Mouse (Mus musculus) limb, embryonic 14.5 days (tissue): ENCODE results near the gene Zfyve21. TPM values are rescaled to one million over a fixed set of nuclear protein-coding genes. Genes with fewer than 3 reads are reported as not detected.

ENCODE experiments used
- ATAC-seq: fragments of 200-750 bp; cut with Nextera tagmentation; 2 replicates; pipeline ENCODE4 v1.8.0; 2017; ENCODE audit warnings: low read depth, moderate number of reproducible peaks, moderate TSS enrichment; ENCODE audit not compliant: low FRiP score
- DNase-seq: peaks from one replicate; pipeline ENCODE4 v3.0.0-alpha.2; 2015; ENCODE audit warnings: low spot score
- H3K27ac ChIP-seq: fragments of 300-500 bp; sonication (generic); replicated peaks from 2 replicates; pipeline ENCODE4 v1.5.1; 2014; ENCODE audit warnings: low read depth, mild to moderate bottlenecking, low read length, moderate library complexity, mixed read lengths
- H3K27me3 ChIP-seq: fragments of 300-500 bp; sonication (generic); 2 replicates; pipeline ENCODE4 v1.6.1; 2014; ENCODE audit warnings: low read length, mixed read lengths; ENCODE audit not compliant: control insufficient read depth, insufficient read depth
- H3K36me3 ChIP-seq: fragments of 300-500 bp; sonication (generic); 2 replicates; pipeline ENCODE4 v1.6.1; 2014; ENCODE audit warnings: mild to moderate bottlenecking, low read length, moderate library complexity, mixed read lengths; ENCODE audit not compliant: control insufficient read depth, insufficient read depth
- H3K4me1 ChIP-seq: fragments of 300-500 bp; sonication (generic); 2 replicates; pipeline ENCODE4 v1.6.1; 2014; ENCODE audit warnings: antibody characterized with exemption, low read length, mixed read lengths; ENCODE audit not compliant: control insufficient read depth, insufficient read depth
- H3K4me2 ChIP-seq: fragments of 300-500 bp; sonication (generic); replicated peaks from 2 replicates; pipeline ENCODE4 v1.6.1; 2014; ENCODE audit warnings: low read depth, mild to moderate bottlenecking, low read length, moderate library complexity; ENCODE audit not compliant: severe bottlenecking
- H3K4me3 ChIP-seq: fragments of 300-500 bp; sonication (generic); replicated peaks from 2 replicates; pipeline ENCODE4 v1.5.1; 2014; ENCODE audit warnings: low read length
- H3K9ac ChIP-seq: fragments of 300-500 bp; sonication (generic); 2 replicates; pipeline ENCODE4 v1.6.1; 2014; ENCODE audit warnings: mild to moderate bottlenecking, low read depth, low read length, moderate library complexity; ENCODE audit not compliant: severe bottlenecking
- H3K9me3 ChIP-seq: fragments of 300-500 bp; sonication (generic); 2 replicates; pipeline ENCODE4 v1.6.1; 2016; ENCODE audit warnings: low read length; ENCODE audit not compliant: control insufficient read depth
- POLR2A ChIP-seq: fragments of 200-500 bp; IDR thresholded peaks from 2 replicates; pipeline ENCODE4 v1.8.0; 2012; ENCODE audit warnings: inconsistent platforms, mild to moderate bottlenecking, moderate library complexity, borderline replicate concordance; ENCODE audit not compliant: insufficient read depth, insufficient read length; ENCODE audit errors: extremely low read depth
- WGBS: fragments of 180-500 bp; shearing (Covaris S2); extraction: QIAGEN DNeasy Blood & Tissue Kit; methylation state at CpG from one replicate; pipeline ENCODE4 v1.1.7; 2014; 5-methylcytosine and 5-hydroxymethylcytosine counted together
- polyA plus RNA-seq, 2 experiments: library from polyadenylated mRNA; depleted of rRNA in 1 of 2; stranded (reverse) in 1 of 2; unstranded in 1 of 2; fragments of >200 nt; fragmentation: Nextera tagmentation in 1 of 2; extraction: Ambion mirVana in 1 of 2; gene quantifications; 2 replicates each; pipeline versions ENCODE4 v1.2.1 to v1.2.3; 2012 to 2014

Zfyve21 gene
- polyA plus RNA-seq, 2 experiments: 102 to 119 TPM

- Histone ChIP-seq H3K4me1 (peaks cover 11% of the 10 kb centered on the region), H3K27me3 (no peaks in the 10 kb centered on the region), H3K9me3 (no peaks in the 10 kb centered on the region), H3K4me2 (no peak overlapping the region), H3K27ac (peak overlapping the region; percentile 43; the same call in 1 of the 2 replicates), H3K36me3 (peaks cover 37% of the 10 kb centered on the region), H3K9ac (no peak overlapping the region), H3K4me3 (no peak overlapping the region)
- WGBS: 57% methylated on average over 9 of the region's 9 CpGs
- DNase-seq: no peak
- ATAC-seq: no peak
- no peak for TF ChIP-seq POLR2A
Observed at GRCm38 (mm10) chr12:111769816-111770577, 44.0 kb upstream of the Zfyve21 start.

GRCm38 (mm10) chr12:111770651-111771050 lies 43.3 kb upstream of the Zfyve21 start:
- WGBS: 92% methylated on average over 10 of the region's 10 CpGs
- H3K27ac ChIP-seq: no peak overlapping the region
- H3K4me1 ChIP-seq: peaks cover 11% of the 10 kb centered on the region
- DNase-seq: no peak
- no peaks in the 10 kb centered on the region for H3K27me3 ChIP-seq
- no peaks in the 10 kb centered on the region for H3K9me3 ChIP-seq
- no peak overlapping the region for H3K4me2 ChIP-seq
- no peak for ATAC-seq
- no peak overlapping the region for H3K4me3 ChIP-seq
- peaks cover 44% of the 10 kb centered on the region for H3K36me3 ChIP-seq
- H3K9ac ChIP-seq: no peak overlapping the region
- TF ChIP-seq POLR2A: no peak

DNA sequence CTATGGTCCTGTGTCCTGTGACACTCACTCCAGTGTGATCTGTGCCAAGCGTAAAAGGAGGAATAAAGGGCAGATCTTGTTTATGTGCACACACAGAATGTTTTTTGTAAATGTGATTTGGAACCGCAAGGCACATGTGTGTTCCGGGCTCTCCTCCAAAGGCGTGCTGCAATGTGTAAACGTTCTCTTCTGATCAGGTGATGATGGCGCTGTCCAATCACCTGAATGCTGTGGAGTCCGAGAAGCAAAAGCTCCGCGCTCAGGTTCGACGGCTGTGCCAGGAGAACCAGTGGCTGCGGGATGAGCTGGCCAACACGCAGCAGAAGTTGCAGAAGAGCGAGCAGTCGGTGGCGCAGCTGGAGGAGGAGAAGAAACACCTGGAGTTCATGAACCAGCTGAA lies 39.8 kb upstream of the Zfyve21 start:
- 92% methylated on average over 16 of the region's 16 CpGs for WGBS
- no peak overlapping the region for H3K9ac ChIP-seq
- peaks cover 77% of the 10 kb centered on the region for H3K36me3 ChIP-seq
- DNase-seq: no peak
- TF ChIP-seq POLR2A: no peak
- no peak for ATAC-seq
- H3K4me1 ChIP-seq: peaks cover 7% of the 10 kb centered on the region
- H3K9me3 ChIP-seq: no peaks in the 10 kb centered on the region
- no peak overlapping the region for H3K4me2 ChIP-seq
- no peak overlapping the region for H3K27ac ChIP-seq
- H3K4me3 ChIP-seq: no peak overlapping the region
- no peaks in the 10 kb centered on the region for H3K27me3 ChIP-seq

DNA sequence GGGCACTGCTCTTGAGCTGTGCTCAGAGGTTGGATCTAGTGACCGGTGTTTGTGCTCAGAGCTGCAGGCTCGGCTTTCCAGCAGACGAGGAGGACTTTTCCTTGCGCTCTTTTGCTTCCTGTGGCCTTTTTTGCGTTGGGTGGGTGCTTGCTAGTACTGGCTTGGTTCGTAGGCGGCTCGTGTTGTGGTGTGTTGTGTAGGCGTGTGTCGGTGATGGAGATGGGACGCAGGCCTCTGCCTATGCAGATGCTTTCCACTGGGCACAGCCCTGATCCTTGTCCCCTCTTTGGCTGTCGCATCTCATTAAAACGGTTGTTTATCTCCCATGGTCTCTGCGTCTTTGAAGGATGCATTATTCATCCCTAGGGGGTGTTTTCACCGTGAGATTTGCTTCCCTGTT lies 39.1 kb upstream of the Zfyve21 start:
- no peaks in the 10 kb centered on the region for H3K9me3 ChIP-seq
- no peak overlapping the region for H3K27ac ChIP-seq
- H3K27me3 ChIP-seq: no peaks in the 10 kb centered on the region
- ATAC-seq: no peak
- H3K4me3 ChIP-seq: no peak overlapping the region
- no peak for TF ChIP-seq POLR2A
- H3K4me2 ChIP-seq: no peak overlapping the region
- 78% methylated on average over 15 of the region's 15 CpGs for WGBS
- DNase-seq: no peak
- H3K36me3 ChIP-seq: peaks cover 81% of the 10 kb centered on the region
- H3K4me1 ChIP-seq: peaks cover under 1% of the 10 kb centered on the region; the same call in 1 of the 2 replicates
- no peak overlapping the region for H3K9ac ChIP-seq

- H3K36me3 ChIP-seq: peaks cover 99% of the 10 kb centered on the region
- no peak overlapping the region for H3K4me2 ChIP-seq
- no peak overlapping the region for H3K4me3 ChIP-seq
- no peak for TF ChIP-seq POLR2A
- no peaks in the 10 kb centered on the region for H3K27me3 ChIP-seq
- H3K27ac ChIP-seq: no peak overlapping the region
- DNase-seq (no peak), ATAC-seq (no peak)
- H3K9me3 ChIP-seq: no peaks in the 10 kb centered on the region
- H3K4me1 ChIP-seq: no peaks in the 10 kb centered on the region
- 95% methylated on average over 13 of the region's 13 CpGs for WGBS
- no peak overlapping the region for H3K9ac ChIP-seq
Observed at GRCm38 (mm10) chr12:111777919-111778318, 36.1 kb upstream of the Zfyve21 start.
